ENCODE assay signal across 15 mouse cellular contexts in genomic region chr1:166855988-166856387, GRCm38 (mm10).
"Had no signal": no experiment of that assay in that cellular context is flagged by ENCODE, and none has a peak within 500 bp of the region (broad histone marks: within the 10 kb centered on the region; RNA-seq: fewer than 3 reads in every experiment).

No protein-coding gene starts in this region.

- H3K9me3 ChIP-seq: megakaryocyte, embryonic 14.5 days; midbrain, embryonic 13.5 days; midbrain, embryonic 15.5 days; neural tube, embryonic 12.5 days; stomach, embryonic 15.5 days had no signal

- H3K27me3 ChIP-seq: midbrain, embryonic 13.5 days; midbrain, embryonic 15.5 days; neural tube, embryonic 12.5 days; stomach, embryonic 15.5 days had no signal

- DNase-seq: lung, adult 18-20 months; lung, embryonic 14.5 days; lung, postnatal 10 days; lung, postnatal 4 days; right cerebral cortex, postnatal 14 days; thymus, adult 2 months; thymus, postnatal 25 days; thymus, postnatal 4 days had no signal

- H3K4me3 ChIP-seq: megakaryocyte, embryonic 14.5 days; midbrain, embryonic 13.5 days; midbrain, embryonic 15.5 days; neural tube, embryonic 12.5 days; stomach, embryonic 15.5 days had no signal

- H3K27ac ChIP-seq: midbrain, embryonic 13.5 days; midbrain, embryonic 15.5 days; neural tube, embryonic 12.5 days; stomach, embryonic 15.5 days; stomach, postnatal 0 days had no signal

- H3K36me3 ChIP-seq: midbrain, embryonic 13.5 days; midbrain, embryonic 15.5 days; neural tube, embryonic 12.5 days; stomach, embryonic 15.5 days had no signal

- H3K9ac ChIP-seq: lung, embryonic 14.5 days; midbrain, embryonic 13.5 days; midbrain, embryonic 15.5 days; neural tube, embryonic 12.5 days; stomach, embryonic 15.5 days had no signal

- H3K4me1 ChIP-seq: midbrain, embryonic 13.5 days; midbrain, embryonic 15.5 days; neural tube, embryonic 12.5 days; stomach, embryonic 15.5 days had no signal

- H3K4me2 ChIP-seq: lung, embryonic 14.5 days; midbrain, embryonic 11.5 days; midbrain, embryonic 13.5 days; midbrain, embryonic 15.5 days; neural tube, embryonic 12.5 days; stomach, embryonic 15.5 days had no signal

- ATAC-seq: midbrain, embryonic 13.5 days; midbrain, embryonic 15.5 days had no signal
